Mouse (Mus musculus): ENCODE measurements around the gene Ptprn2. TPM values are rescaled to one million over a fixed set of nuclear protein-coding genes. Genes with fewer than 3 reads are reported as not detected.
"Not testable (repeated sequence)": the region's sequence is repeated elsewhere in the genome, so short reads cannot be mapped to it uniquely, and the experiment has no call there.

Gene Ptprn2
- polyA plus RNA-seq, 1 experiment from 2014 or later: 0.05 TPM

DNA sequence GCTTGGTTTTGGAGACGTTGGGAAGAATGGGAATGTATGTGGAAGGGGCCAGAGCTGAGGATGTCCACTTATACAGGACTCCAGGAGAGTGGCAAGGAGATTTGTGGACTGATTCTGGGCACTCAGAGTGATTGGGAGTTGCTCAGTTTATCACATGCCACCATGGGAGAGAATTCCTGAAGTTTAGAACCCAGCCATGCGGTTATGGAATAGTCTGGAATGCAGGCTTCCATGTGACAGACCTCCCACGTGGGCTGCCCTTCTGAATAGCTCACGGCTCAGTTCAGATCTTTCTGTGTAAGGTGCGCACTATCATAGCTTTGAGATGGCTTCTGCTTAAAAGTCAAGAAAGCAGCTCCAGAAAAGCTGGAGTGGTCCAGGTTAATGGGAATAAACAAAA is 88.6 kb downstream of the Ptprn2 start:
- Histone ChIP-seq H3K36me3 (no peaks in the 10 kb centered on the region), H3K27ac (no peak overlapping the region), H3K27me3 (no peaks in the 10 kb centered on the region), H3K9ac (no peak overlapping the region), H3K9me3 (replicated peaks) (no peaks in the 10 kb centered on the region), H3K4me2 (no peak overlapping the region), H3K4me1 (replicated peaks) (no peaks in the 10 kb centered on the region), H3K4me3 (replicated peaks) (no peak overlapping the region)
- ATAC-seq (ENCODE audit: low read depth) (no peak), DNase-seq (no peak)
- 58% methylated on average over 5 of the region's 5 CpGs for WGBS (ENCODE audit: insufficient replicate concordance)

DNA sequence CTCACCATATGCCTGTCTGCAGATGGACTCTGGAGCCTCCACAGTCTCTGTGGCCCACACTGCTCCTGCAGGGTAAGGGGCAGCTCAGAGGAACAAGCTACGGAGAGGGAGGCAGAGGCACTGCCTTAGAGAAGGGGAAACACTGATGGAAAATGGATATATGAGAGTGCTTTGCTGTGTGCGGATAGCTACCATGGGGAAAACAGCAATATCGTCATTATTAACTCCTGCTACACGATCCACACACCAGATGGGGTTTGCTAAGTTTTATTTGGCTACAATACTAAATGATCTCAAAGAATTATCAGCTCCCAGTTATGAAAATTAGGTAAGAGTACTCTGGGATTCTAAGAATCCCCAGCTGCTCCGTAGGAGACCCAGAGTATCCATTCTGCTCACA is 89.2 kb downstream of the Ptprn2 start:
- no peak overlapping the region for H3K9ac ChIP-seq
- H3K4me3 ChIP-seq (replicated peaks): no peak overlapping the region
- ATAC-seq (ENCODE audit: low read depth) (no peak), DNase-seq (no peak)
- 54% methylated on average over 5 of the region's 5 CpGs for WGBS (ENCODE audit: insufficient replicate concordance)
- H3K4me1 ChIP-seq (replicated peaks): no peaks in the 10 kb centered on the region
- H3K36me3 ChIP-seq: no peaks in the 10 kb centered on the region
- H3K27me3 ChIP-seq: no peaks in the 10 kb centered on the region
- H3K4me2 ChIP-seq: no peak overlapping the region
- H3K9me3 ChIP-seq (replicated peaks): no peaks in the 10 kb centered on the region
- H3K27ac ChIP-seq: no peak overlapping the region

DNA sequence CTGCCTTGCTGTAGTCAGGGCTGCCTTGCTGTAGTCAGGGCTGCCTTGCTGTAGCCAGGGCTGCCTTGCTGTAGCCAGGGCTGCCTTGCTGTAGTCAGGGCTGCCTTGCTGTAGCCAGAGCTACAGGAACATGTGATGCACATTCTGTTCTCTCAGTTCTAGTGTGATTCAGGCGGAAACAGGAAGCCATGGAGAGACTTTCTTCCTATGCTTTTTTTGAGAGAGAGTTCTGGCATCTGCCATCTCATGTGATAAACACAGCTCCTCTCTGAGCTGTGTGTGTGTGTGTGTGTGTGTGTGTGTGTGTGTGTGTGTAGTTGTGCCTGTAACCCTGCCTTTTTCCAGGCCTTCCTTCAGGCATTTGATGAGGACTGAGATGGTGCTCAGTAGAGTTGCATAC is 92.4 kb downstream of the Ptprn2 start:
- 38% methylated on average over 1 of the region's 1 CpGs for WGBS (ENCODE audit: insufficient replicate concordance)
- DNase-seq; H3K9me3 ChIP-seq (replicated peaks); H3K4me1 ChIP-seq (replicated peaks); H3K9ac ChIP-seq; ATAC-seq (ENCODE audit: low read depth); H3K36me3 ChIP-seq; H3K27ac ChIP-seq; H3K4me2 ChIP-seq; H3K27me3 ChIP-seq; H3K4me3 ChIP-seq (replicated peaks): not testable (repeated sequence)

DNA sequence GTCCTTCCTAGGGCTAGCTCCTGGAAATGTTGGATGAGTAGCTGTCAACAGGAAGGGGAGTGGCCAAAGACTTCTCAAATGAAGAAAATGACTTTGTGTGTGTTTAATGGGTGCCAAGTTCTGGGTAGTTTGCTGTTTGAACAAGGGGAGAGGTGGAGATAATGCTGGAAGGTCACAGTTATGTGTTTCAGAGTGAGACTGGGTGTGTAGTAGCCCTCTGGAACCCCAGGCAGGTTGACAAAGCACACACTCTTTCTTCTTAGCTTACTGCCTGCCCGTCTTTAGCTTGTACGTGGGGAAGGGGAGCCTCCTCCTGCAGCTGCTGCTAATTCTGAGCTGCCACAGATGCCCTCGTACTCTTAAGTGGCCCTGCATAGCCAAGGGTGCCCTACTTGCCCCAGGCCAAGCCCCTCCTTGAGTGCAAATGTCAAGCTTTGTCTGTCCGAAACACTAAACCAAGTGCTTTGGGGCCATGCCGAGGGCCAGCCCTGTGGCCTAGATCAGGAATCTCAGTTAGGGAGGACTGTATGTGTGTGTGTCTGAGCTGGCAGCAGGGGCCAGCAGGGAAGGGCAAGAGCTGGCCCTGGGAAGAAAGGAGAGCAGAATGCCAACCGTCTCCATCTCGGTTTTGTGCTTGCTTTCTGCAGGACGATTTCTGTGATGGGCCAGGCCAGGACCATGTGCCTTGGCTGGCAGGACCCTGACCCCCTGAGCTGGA is 95.5 kb downstream of the Ptprn2 start:
- WGBS (ENCODE audit: insufficient replicate concordance): 55% methylated on average over 8 of the region's 8 CpGs
- ATAC-seq (ENCODE audit: low read depth) (no peak), DNase-seq (no peak)
- Histone ChIP-seq H3K36me3 (no peaks in the 10 kb centered on the region), H3K27ac (no peak overlapping the region), H3K4me2 (no peak overlapping the region), H3K27me3 (no peaks in the 10 kb centered on the region), H3K4me3 (replicated peaks) (no peak overlapping the region), H3K4me1 (replicated peaks) (no peaks in the 10 kb centered on the region), H3K9me3 (replicated peaks) (no peaks in the 10 kb centered on the region), H3K9ac (no peak overlapping the region)

DNA sequence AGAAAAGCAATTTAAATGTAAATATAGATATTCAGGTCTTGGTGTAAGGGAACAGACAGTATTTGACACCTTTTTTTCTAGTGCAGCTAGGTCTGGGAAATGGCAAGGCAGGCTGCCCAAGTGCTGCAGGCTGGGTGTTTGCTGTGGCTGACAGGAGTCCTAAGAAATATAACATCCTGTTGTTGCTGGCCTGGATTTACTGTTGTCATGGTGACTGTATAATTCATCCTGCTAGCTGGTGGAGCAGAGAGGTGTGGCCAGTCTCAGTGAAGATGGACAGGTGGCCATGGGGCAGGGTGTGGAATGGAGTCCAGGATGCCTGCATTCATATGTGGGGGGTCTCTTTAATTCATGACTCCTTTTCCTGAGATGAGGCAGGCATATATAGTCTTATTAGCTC is 96.3 kb downstream of the Ptprn2 start:
- Histone ChIP-seq H3K27ac (no peak overlapping the region), H3K4me1 (replicated peaks) (no peaks in the 10 kb centered on the region), H3K9me3 (replicated peaks) (no peaks in the 10 kb centered on the region), H3K36me3 (no peaks in the 10 kb centered on the region), H3K4me3 (replicated peaks) (no peak overlapping the region), H3K9ac (no peak overlapping the region), H3K4me2 (no peak overlapping the region), H3K27me3 (no peaks in the 10 kb centered on the region)
- DNase-seq (no peak), ATAC-seq (ENCODE audit: low read depth) (no peak)

DNA sequence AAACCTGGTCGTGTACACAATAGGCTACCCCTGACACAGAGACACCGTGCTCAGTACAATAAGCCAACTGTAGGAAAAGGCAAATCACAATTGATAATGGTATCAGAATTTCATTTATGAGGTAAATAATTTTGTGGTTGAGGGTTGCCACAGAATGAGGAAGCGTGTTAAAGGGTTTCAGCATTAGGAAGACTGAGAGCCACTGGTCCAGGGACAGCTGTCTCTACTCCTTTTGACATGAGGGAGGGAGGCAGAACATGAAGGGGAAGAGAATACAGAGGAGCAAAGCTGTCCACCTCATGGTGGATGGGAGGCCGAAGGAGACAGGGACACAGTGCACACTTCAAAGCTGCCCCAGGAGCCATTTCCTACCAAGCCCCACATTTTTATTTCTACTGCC is 97.3 kb downstream of the Ptprn2 start:
- Histone ChIP-seq H3K4me1 (replicated peaks) (no peaks in the 10 kb centered on the region), H3K9ac (no peak overlapping the region), H3K4me2 (no peak overlapping the region), H3K27ac (no peak overlapping the region), H3K9me3 (replicated peaks) (no peaks in the 10 kb centered on the region), H3K4me3 (replicated peaks) (no peak overlapping the region), H3K36me3 (no peaks in the 10 kb centered on the region), H3K27me3 (no peaks in the 10 kb centered on the region)
- DNase-seq (no peak), ATAC-seq (ENCODE audit: low read depth) (no peak)
- WGBS (ENCODE audit: insufficient replicate concordance): 45% methylated on average over 4 of the region's 4 CpGs

DNA sequence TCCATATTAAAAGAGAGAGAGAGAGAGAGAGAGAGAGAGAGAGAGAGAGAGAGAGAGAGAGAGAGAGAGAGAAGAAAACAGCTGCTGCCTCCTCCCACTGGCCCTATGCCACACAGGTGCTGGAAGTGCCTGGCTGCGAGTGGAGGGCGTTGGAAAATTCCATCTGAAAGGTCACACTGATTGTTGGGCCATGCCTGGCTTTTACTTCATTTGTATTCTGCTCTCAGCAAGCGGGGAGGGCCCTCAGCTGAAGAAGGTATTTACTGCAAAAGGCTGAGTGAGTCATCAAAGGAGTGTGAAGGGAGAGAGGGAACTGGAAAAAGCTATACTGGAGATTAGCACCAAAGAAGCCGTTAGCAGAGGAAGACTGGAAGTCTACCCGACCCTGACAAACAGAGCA is 99.5 kb downstream of the Ptprn2 start:
- Histone ChIP-seq H3K4me2 (no peak overlapping the region), H3K4me3 (replicated peaks) (no peak overlapping the region), H3K9me3 (replicated peaks) (no peaks in the 10 kb centered on the region), H3K27ac (no peak overlapping the region), H3K9ac (no peak overlapping the region), H3K27me3 (no peaks in the 10 kb centered on the region), H3K4me1 (replicated peaks) (no peaks in the 10 kb centered on the region), H3K36me3 (no peaks in the 10 kb centered on the region)
- ATAC-seq (ENCODE audit: low read depth): no peak
- no peak for DNase-seq
- 22% methylated on average over 5 of the region's 5 CpGs for WGBS (ENCODE audit: insufficient replicate concordance)

DNA sequence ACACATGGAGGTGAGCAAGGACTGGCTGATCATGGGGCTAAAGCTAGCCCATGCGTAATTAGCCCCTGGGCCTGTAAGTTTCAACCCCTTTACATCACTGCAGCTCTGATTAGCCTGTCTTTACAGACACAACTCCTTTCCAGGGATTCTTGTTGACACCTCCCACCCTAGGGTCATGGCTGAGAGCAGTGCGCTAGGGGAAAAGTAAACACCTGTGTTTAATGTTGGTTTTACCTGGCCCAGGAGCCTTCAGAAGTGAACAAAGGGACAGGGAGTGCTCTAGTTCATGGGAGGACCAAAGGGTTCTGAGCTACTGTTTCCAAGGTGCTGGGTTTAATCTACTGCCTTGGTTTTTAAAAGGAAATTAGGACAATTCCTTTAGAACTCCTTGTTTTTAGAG is 100.6 kb downstream of the Ptprn2 start:
- Histone ChIP-seq H3K9me3 (replicated peaks) (no peaks in the 10 kb centered on the region), H3K4me1 (replicated peaks) (no peaks in the 10 kb centered on the region), H3K27me3 (no peaks in the 10 kb centered on the region), H3K9ac (no peak overlapping the region), H3K36me3 (no peaks in the 10 kb centered on the region), H3K27ac (no peak overlapping the region), H3K4me2 (no peak overlapping the region), H3K4me3 (replicated peaks) (no peak overlapping the region)
- no peak for ATAC-seq (ENCODE audit: low read depth)
- 70% methylated on average over 2 of the region's 2 CpGs for WGBS (ENCODE audit: insufficient replicate concordance)
- DNase-seq: no peak

DNA sequence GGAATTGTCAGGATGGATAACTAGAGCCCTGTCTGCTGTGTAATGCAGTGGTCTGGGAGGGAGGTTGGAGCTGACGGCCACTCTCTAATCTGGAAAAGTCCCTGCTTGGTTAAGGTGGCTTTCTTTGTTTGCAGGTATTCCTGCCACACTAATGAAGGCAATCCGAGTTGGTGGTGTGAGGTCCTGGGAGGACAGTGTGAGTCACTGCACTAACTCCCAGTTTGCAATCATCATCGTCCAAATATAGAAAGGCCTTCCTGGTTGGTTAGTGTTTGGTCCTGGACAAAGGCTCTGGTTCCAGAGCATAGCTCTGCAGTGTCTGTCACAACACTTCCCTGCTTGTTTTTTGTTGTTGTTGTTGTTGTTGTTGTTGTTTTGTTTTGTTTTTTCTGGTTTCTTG is 102.0 kb downstream of the Ptprn2 start:
- DNase-seq (no peak), ATAC-seq (ENCODE audit: low read depth) (no peak)
- no peak overlapping the region for H3K9ac ChIP-seq
- H3K4me3 ChIP-seq (replicated peaks): no peak overlapping the region
- no peaks in the 10 kb centered on the region for H3K4me1 ChIP-seq (replicated peaks)
- WGBS (ENCODE audit: insufficient replicate concordance): 41% methylated on average over 3 of the region's 3 CpGs
- no peaks in the 10 kb centered on the region for H3K9me3 ChIP-seq (replicated peaks)
- no peak overlapping the region for H3K4me2 ChIP-seq
- no peak overlapping the region for H3K27ac ChIP-seq
- no peaks in the 10 kb centered on the region for H3K36me3 ChIP-seq
- H3K27me3 ChIP-seq: no peaks in the 10 kb centered on the region

DNA sequence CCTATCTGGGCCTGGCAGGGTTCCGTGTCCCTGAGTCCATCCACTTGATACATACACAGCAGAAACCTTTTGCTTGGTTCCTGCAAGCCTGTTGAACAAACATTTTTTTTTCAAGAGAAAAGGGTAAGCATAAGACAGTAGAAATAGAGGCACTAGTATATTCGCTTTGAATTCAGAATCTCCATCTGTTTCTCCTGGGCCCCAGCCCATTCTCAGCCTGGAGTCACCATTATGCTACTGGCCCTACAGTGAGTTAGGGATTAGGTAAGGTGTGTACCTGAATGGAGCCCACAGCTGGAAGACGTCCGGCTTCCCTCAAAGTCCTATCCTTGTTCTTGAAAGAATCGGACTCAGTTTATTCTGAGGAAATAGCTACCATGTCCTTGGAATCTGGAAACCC is 104.6 kb downstream of the Ptprn2 start:
- 82% methylated on average over 5 of the region's 5 CpGs for WGBS (ENCODE audit: insufficient replicate concordance)
- Histone ChIP-seq H3K4me1 (replicated peaks) (no peaks in the 10 kb centered on the region), H3K27ac (no peak overlapping the region), H3K9me3 (replicated peaks) (no peaks in the 10 kb centered on the region), H3K4me2 (no peak overlapping the region), H3K27me3 (no peaks in the 10 kb centered on the region), H3K36me3 (no peaks in the 10 kb centered on the region), H3K9ac (no peak overlapping the region), H3K4me3 (replicated peaks) (no peak overlapping the region)
- ATAC-seq (ENCODE audit: low read depth) (no peak), DNase-seq (no peak)

DNA sequence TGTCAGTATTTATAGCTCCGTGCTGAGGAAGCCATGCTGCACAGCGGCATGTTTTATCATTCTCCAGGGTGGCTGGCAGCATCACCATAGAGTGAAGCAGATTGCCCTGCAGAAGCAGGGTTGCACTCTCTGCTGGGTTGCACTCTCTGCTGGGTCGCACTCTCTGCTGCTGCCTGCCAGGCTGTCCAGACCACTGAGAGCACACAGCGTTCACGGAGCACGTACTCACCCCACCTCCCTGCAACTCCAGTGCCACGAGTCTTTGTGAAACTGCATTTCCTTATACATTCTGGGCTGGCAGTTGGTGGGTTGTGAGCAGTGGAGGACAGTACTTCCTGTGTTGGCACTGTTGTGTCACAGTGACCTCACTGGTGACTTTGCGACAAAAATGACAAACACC is 108.9 kb downstream of the Ptprn2 start:
- DNase-seq (no peak), ATAC-seq (ENCODE audit: low read depth) (no peak)
- H3K27me3 ChIP-seq: no peaks in the 10 kb centered on the region
- no peaks in the 10 kb centered on the region for H3K9me3 ChIP-seq (replicated peaks)
- H3K4me2 ChIP-seq: no peak overlapping the region
- no peaks in the 10 kb centered on the region for H3K36me3 ChIP-seq
- no peak overlapping the region for H3K4me3 ChIP-seq (replicated peaks)
- 55% methylated on average over 8 of the region's 8 CpGs for WGBS (ENCODE audit: insufficient replicate concordance)
- no peak overlapping the region for H3K27ac ChIP-seq
- H3K9ac ChIP-seq: no peak overlapping the region
- no peaks in the 10 kb centered on the region for H3K4me1 ChIP-seq (replicated peaks)

DNA sequence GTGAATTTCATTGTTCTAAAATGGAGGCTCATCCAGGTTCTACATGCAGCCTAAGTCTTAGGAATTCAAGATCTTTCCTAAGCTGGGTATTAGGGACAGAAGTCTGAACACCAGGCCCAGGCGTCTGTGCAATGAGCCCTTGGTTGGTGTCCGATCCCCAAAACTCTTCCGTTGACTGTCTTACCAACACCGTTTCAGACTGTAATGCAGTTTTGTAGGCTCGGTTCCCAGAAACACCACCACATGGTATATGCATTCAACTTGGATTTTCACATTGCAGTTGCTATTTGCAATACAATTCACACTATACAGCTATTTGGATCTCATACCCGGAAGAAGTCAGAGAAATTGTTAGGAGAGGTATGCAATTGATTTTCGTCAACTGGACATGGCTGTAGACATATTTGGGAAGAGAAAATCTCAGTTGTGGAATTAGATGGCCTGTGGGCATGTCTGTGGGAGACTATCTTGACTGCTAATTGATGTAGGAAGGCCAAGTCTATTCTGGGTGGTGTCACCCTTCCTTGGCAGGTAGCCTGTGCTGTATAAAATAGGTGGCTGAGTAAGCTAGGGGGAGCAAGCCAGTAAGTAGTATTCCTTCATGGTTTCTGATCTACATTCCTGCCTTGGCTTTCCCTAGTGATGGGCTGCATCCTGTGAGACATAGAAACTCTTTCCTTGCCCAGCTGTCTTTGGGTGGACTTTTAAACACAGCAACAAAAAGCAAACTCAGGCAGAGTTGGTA is 109.5 kb downstream of the Ptprn2 start:
- Histone ChIP-seq H3K4me2 (no peak overlapping the region), H3K9ac (no peak overlapping the region), H3K27ac (no peak overlapping the region), H3K27me3 (no peaks in the 10 kb centered on the region), H3K4me3 (replicated peaks) (no peak overlapping the region), H3K4me1 (replicated peaks) (no peaks in the 10 kb centered on the region), H3K36me3 (no peaks in the 10 kb centered on the region), H3K9me3 (replicated peaks) (no peaks in the 10 kb centered on the region)
- DNase-seq: no peak
- 76% methylated on average over 7 of the region's 7 CpGs for WGBS (ENCODE audit: insufficient replicate concordance)
- no peak for ATAC-seq (ENCODE audit: low read depth)

All from liver, embryonic 13.5 days (tissue).